Mouse (Mus musculus): ENCODE results near the gene Nmur1.

DNA sequence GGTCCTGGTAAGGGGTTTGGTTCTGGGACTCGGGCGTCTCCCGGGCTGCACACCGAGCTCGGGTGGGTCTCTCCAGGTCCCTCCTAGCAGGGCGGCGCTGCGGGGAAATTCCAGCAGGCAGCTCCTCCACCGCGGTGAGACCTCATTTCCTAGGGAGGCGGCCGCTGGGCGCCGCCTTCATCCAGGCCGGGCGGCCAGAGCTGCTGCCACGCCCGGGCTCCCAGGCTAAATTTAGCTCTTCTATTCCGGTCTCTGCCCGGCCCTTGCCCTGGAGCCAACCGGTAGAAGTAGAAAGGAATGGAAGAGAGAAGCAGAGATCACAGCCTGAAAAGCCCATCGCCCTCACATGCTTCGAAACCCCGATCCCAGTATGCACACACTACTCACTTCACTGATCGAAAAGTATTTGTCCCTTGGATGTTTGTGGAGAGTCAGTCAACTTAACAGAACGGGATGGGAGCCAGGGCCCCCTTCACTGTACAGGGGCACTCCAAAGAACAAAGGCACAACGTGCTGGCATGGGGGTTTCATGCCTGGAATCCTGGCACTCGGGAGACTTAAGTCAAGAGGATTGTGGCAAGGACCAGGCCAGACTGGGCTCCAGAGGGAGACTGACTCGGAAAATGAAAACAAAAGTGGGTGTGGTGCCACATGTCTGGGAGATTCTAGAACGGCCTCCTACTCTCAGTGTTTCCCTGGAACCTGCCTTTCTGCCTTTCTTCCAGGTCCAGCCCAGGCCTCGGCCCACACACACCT, 46.3 kb upstream of the Nmur1 start:
- TF ChIP-seq CTCF (IDR thresholded peaks at IDR 0.05; ENCODE audit: control insufficient read depth, insufficient read depth, insufficient read length) (no peak), MAX (IDR thresholded peaks at IDR 0.05) (peak; percentile 44), FOSL1 (IDR thresholded peaks at IDR 0.05; ENCODE audit: insufficient read depth, low read length, poor library complexity, severe bottlenecking) (no peak), USF1 (IDR thresholded peaks at IDR 0.05; ENCODE audit: low read depth) (no peak), MYOG (IDR thresholded peaks at IDR 0.05; ENCODE audit: control insufficient read depth, extremely low read depth, insufficient read length) (no peak), MYOD1 (IDR thresholded peaks at IDR 0.05; ENCODE audit: control insufficient read depth, insufficient read length, low read depth) (no peak)
